Mouse (Mus musculus) kidney, postnatal 4 days (tissue): ENCODE measurements around the gene Ankrd23.
A peak's percentile ranks its signal among the peaks of the same experiment; 100 is the strongest.

Experiments used
- DNase-seq, 2 experiments: peaks; one replicate each; pipeline ENCODE4 v3.0.0; 2021; ENCODE audit warnings: mixed read lengths in 2 of 2

Ankrd23 gene

GRCm38 (mm10) chr1:36542925-36543324, 6.2 kb upstream of the Ankrd23 start:
- no peak for DNase-seq

GRCm38 (mm10) chr1:36541844-36542243, 5.2 kb upstream of the Ankrd23 start:
- DNase-seq = no peak

- no peak for DNase-seq
Measured at GRCm38 (mm10) chr1:36540807-36541206, 4.1 kb upstream of the Ankrd23 start.

GRCm38 (mm10) chr1:36540132-36540531, 3.4 kb upstream of the Ankrd23 start:
- DNase-seq = no peak

- DNase-seq = peak; percentile 64 to 78
Measured at GRCm38 (mm10) chr1:36539186-36539585, 2.5 kb upstream of the Ankrd23 start, which contains the start of gene Gm42417. Gm42417 (minus strand) TSS chr1:36539429.

- DNase-seq = no peak
Measured at GRCm38 (mm10) chr1:36538727-36539126, 2.0 kb upstream of the Ankrd23 start.

- DNase-seq = no peak
Measured at GRCm38 (mm10) chr1:36536397-36536728, 320 bp downstream of the Ankrd23 start.

- no peak for DNase-seq
Measured at GRCm38 (mm10) chr1:36535477-36536396, 946 bp downstream of the Ankrd23 start.

GRCm38 (mm10) chr1:36534595-36535058, 2.1 kb downstream of the Ankrd23 start:
- DNase-seq = peak in 1 of 2 experiments; percentile 53

- no peak for DNase-seq
Measured at GRCm38 (mm10) chr1:36533546-36533945, 3.1 kb downstream of the Ankrd23 start.

- no peak for DNase-seq
Measured at GRCm38 (mm10) chr1:36531461-36531860, 5.2 kb downstream of the Ankrd23 start.

- DNase-seq = no peak
Measured at GRCm38 (mm10) chr1:36530962-36531361, 5.7 kb downstream of the Ankrd23 start.

- peak in 1 of 2 experiments; percentile 47 for DNase-seq
Measured at GRCm38 (mm10) chr1:36530485-36530884, 6.2 kb downstream of the Ankrd23 start.

GRCm38 (mm10) chr1:36529875-36530274, 6.8 kb downstream of the Ankrd23 start:
- DNase-seq = no peak

GRCm38 (mm10) chr1:36529274-36529673, 7.4 kb downstream of the Ankrd23 start:
- no peak for DNase-seq

- no peak for DNase-seq
Measured at GRCm38 (mm10) chr1:36528351-36528750, 8.3 kb downstream of the Ankrd23 start.

GRCm38 (mm10) chr1:36526903-36527302, 9.8 kb downstream of the Ankrd23 start:
- DNase-seq = no peak

GRCm38 (mm10) chr1:36525774-36526173, 10.9 kb downstream of the Ankrd23 start:
- DNase-seq = no peak

- no peak for DNase-seq
Measured at GRCm38 (mm10) chr1:36524058-36524457, 12.6 kb downstream of the Ankrd23 start.

GRCm38 (mm10) chr1:36523332-36524013, 13.2 kb downstream of the Ankrd23 start:
- no peak for DNase-seq

GRCm38 (mm10) chr1:36522210-36522609, 14.5 kb downstream of the Ankrd23 start:
- no peak for DNase-seq

GRCm38 (mm10) chr1:36519626-36520025, 17.1 kb downstream of the Ankrd23 start:
- DNase-seq = no peak

- DNase-seq = no peak
Measured at GRCm38 (mm10) chr1:36518259-36518658, 18.4 kb downstream of the Ankrd23 start.

- peak; percentile 61 to 72 for DNase-seq
Measured at GRCm38 (mm10) chr1:36513718-36514117, 23.0 kb downstream of the Ankrd23 start.
